Mouse (Mus musculus) ZHBTc4 (cell line): ENCODE results near the gene Swap70.
"Not testable (repeated sequence)": the region's sequence is repeated elsewhere in the genome, so short reads cannot be mapped to it uniquely, and the experiment has no call there.

Experiments used
- DNase-seq: peaks from one replicate; pipeline ENCODE4 v3.0.0-alpha.2; 2011; ENCODE audit warnings: low read depth, low spot score

Swap70 gene

DNA sequence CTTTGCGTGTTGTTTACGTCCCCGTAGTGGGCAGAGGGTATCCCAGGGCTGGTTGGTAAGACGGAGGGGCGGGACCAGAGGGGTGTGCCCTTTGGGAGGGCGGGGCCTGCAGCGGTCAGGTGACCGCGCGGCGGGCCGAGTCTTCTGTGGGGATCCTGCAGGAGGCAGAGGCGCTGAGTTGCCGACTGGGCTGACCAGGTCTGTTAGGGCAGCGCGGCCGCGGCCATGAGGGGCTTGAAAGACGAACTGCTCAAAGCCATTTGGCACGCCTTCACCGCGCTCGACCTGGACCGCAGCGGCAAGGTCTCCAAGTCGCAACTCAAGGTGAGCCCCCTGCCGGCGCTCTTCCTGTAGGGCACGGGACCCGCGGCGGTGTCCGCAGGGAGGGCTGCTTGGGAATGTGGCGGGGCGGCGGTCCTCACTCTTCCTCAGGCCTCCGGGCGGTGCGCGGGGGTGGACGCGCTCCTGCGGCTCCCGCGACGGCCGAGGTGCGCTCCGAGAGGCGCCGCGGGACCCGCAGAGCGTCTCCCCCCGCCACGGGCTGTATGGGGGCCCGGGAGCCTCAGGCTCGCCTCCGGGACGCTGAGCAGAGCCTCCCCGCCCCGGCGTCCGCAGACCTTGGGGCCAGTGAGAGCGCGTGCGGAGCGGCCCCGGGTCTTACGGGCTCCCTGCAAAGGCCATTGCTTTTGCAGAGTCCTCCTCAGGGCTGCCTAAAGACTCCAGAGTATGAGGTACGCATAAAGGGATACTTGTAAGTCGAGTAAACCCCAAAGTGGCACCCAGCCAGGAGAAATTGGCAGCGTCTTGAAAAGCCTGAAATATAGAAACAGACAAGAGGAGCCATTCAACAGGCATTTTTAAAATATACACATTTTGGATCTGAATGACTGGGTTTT is at the start of gene Swap70:
Gene Swap70 (plus strand): TSS at position 126 of the 896 bp plus-strand sequence.
- peak; percentile 95 for DNase-seq

DNA sequence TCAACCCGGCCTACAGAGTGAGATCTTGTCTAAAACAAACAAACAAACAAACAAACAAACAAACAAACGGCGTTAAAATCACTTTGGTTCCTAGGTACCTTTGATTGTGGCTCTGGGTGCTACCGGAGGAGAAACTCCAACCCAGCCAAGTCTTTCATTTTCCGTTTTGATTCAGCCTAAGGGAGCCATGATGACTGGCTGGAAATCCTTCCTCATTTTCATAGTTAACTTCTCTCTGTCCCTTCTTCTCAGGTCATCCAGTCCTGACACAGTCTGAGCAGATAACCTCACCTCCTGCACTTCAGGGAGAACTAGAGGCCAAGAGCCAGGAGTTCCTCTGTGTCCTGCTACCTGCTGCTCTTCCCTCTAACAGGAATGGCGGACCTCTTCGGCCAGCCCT is 42.3 kb upstream of the Swap70 start:
- DNase-seq: no peak

DNA sequence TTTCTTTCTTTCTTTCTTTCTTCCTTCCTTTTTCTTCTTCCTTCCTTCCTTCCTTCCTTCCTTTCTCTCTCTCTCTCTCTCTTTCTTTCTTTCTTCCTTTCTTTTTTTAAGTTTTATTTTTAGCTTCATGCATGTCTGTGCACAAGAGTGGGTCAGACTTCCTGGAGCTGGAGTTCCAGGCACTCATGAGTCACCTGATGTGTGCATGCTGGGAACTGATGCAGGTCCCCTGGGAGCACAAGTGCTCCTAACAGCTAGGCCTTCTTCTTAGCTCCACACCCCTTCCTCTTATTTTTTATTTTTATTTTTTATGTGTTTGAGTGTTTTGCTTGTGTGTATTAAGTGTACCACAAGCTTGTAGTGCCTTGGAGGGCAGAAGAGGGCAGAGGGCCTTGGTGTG is 40.9 kb upstream of the Swap70 start:
- no peak for DNase-seq

DNA sequence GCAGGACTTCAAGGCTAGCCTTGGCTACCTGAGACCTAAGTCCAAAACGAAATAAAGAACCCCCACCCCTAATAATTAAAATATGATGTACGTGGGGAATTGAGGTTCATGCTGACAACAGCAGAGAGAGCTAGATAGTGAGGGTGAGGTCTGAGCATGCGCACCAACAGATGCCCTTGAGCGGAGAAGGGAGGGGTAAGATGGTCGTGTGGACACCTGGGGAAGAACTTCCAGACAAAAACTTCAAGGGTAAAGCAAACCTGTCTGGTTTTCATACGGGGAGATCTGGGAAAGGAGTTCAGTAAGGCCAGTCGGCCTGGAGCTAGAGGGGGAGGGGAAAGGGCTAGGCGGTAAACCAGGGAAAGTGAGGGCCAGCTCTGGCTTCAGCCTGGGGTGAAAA is 40.1 kb upstream of the Swap70 start:
- peak; percentile 81 for DNase-seq

DNA sequence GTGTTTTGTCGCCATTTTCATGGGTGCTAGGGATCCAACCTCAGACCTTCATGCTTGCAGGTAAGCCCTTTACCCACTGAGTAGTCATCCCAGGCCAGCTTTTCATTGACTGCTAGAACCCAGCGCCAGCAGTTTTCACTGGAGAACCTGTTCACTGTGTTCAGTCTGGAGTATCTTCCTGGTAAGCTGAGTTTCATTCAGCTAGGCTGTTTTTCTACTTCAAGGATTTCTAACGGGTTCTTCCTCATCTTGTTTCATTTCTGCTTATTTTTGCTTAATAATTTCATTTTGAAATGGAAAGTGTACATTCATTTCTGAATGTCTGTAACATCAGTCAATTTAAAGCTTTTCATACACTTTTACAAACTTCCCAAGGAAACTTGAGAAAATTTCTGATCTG is 36.9 kb upstream of the Swap70 start:
- DNase-seq: no peak

DNA sequence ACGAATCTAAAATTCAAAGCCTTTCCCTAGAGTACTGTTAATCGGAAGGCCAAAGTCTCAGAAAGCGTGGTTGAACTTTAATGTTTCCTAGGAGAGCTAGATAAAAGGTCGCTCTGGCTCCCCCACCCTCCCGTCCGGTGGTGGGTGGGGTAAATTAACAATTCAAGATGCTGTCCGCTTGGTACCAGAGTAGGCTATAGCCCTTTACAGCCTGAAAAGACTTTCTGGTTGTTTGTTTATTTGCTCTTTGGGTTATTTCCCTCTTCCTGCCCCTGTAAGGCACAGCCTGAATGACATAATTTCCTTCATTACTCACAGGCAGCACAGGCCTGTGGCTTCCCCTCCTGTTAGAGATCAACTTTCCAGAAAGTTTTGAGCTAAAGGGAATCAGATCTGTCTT is 31.6 kb upstream of the Swap70 start:
- peak; percentile 62 for DNase-seq

DNA sequence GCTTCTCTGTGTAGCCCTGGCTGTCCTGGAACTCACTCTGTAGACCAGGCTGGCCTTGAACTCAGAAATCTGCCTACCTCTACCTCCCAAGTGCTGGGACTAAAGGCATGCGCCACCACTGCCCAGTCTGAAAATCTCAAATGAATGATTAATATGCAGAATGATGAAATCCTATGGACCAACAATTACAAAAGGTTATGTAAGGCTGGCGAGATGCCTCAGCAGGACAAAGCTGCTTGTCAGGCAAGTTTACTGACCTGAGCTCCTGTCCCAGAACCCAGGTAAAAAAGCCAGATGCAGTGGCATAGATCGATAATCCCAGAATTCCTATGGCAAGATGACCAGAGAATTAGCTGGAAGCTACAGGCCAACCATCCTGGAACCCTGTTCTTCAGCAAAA is 28.3 kb upstream of the Swap70 start:
- no peak for DNase-seq

DNA sequence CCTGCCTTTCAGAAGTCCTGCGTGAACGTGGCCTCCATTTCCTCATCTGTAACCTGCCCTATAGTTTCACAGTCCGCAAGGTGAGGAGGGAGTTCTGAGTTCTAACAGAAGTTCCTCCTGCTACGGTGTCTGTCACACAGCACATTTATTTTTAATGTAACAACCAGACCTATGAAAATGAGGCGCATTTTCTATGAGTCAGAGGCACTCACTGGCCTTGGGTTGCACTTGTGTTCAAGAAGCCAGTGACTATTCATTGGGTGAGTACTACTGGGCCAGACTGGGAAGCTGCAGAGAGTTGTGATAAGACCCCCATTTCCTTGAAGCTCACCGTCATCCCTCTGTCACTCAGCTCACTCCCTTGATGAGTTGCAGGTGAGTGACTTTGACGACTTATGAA is 24.3 kb upstream of the Swap70 start:
- no peak for DNase-seq

DNA sequence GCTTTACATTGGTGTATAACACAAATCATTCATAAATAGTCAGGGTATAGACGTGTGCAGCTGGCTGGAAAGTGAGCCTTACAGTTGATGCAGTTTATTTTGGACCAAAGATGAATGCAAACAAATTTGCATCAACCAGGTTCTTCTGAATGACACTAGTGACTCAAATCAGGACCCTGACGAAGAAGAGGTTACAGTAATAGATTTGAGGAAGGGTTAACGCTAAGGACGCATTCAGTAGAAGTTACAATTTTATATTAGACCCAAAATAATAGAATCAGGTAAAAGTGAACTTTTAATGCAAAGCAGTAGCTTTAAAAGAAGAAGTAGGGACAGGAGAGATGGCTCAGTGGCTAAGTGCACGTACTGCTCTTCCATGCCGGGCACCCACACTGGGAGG is 19.6 kb upstream of the Swap70 start:
- no peak for DNase-seq

DNA sequence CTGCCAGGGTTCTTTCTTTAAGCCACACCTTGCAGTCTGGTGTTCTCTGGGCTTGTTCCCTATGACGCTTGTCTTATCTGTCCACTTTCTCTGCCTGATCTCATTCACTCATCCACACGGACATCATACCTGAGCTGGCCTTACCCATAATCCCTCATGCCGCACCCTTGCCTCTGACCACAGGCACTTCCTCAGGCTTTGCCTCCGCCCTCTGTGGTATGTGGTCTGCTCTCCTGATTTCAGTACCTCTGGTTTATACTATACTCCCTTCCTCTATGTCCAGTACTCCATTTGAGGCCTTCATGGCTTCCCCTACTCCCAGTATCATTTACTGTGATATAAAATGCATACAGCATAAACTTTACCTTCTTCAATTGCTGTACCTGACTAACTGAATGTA is 17.3 kb upstream of the Swap70 start:
- DNase-seq: no peak

DNA sequence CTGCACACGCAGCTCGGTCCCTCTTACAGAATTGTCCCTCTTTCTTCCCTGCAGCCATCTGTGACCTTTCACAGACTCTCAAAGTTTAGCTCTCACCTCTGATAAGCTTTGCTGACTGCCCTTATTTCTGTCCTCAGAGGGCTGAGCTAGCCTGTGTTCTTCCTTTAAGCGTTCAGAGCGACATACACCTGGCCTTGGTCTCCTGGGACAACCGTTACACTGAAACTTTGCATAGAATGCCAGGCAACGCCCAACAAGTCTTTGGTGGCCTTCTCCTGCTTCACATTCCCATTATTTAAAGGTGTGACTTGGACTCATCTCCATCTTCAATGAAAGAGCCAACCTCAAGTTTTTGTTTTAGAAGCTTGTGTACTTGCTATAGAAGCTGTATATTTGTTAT is 13.2 kb upstream of the Swap70 start:
- DNase-seq: peak; percentile 84

DNA sequence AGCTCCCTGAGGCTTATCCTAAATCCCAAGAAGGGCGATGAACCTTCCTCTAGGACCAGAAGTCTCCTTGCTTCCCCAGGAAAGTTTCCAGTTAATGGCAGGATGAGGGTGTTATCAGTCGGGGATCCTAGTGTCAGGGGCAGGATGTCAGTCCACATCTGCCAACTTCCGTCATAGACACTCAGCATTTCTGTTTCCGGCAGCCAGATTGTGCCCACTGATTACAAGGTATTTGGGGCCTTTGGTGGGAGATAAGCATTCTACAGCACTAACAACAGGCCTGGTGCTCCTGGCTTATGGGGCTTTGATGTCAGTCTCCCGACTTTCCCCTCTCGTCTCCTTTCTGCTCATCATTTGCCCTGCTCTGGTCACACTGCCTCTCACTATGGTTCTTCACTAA is 12.1 kb upstream of the Swap70 start:
- no peak for DNase-seq

DNA sequence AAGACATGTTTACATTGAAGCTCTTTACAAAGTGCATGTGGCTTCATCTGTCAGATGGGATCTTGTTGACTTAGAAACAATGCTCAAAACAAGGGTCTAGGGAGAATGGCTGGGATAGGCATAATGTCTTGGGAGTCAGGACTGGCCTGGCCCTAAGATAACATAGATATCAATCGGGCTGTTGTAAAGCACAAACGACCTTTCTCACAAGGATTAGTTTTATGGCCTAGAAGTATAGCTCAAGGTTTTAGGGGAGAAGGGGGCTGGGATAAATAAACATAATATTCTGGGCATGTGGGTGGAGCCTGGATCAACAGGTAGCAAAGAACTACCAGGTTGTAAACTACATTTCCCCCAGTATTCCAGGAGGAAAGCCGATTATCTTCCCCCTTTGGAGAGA is 10.5 kb upstream of the Swap70 start:
- DNase-seq: no peak

DNA sequence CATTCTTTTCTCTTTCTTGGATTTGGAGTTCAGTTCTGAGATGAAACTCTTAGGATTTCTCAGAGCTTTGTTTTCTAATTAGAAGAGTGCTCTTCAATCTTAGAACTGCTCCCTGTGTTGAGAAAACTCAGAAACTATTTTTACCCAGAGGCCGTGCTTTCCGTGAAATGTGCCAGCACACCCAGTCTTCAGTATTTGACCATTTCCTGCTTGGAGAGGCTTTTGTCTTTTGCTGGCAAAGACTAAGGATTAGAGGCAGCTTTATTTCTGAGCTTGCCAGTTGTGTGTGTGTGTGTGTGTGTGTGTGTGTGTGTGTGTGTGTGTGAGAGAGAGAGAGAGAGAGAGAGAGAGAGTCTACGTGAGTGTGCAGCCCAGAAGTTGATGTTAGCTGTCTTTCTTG is 6.6 kb upstream of the Swap70 start:
- DNase-seq: no peak

DNA sequence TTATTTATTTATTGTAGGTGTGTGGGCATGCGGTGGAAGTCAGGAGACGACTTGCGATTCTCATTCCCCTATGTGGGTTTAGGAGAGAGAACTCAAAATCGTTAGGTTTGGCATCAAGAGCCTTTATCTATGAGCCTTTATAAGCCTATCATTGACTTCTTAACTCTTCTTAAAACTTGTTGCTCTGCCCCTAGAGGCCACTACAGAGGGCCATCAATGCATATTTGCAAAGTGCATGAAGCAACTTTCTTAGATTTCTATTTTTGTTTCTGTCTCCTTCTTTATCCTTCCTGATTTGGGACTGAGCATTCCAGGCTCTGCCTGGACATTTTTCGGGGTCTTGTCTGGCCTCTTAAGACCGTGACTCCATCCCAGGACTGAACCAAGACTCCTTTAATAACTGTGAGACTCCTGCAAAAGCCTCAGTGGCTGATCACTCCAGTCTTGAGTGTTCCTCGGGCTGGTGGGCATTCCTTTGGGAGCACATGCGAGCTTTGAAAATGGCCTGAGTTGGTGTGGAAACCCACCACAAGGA is 393 bp upstream of the Swap70 start:
- DNase-seq: no peak

DNA sequence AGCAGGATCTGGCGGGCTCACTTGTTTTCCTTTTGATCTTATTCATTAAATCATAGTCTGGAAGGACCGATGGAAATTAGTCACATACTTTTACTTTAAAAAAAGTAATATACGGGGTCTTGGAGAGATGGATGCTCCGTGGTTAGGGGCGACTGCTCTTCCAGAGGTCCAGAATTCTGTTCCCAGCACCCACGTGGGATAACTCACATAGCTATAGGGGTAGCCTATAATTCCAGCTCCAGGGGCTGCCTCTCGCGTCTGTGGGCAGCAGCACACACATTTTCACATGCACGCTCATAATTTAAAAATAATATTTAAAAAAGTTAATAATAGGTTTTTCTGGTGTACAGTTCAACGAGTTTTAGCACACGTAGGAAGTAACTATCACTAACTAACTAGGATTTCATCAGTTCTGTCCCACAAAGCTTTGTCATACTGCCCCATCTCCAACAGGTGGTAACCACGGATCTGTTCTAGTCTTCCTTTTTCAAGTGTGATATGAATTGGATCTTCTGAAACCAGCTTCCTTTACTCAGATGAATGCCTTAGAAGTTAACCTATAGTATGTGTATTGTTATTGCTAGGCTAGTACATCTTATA is 1.2 kb downstream of the Swap70 start:
- DNase-seq: no peak

DNA sequence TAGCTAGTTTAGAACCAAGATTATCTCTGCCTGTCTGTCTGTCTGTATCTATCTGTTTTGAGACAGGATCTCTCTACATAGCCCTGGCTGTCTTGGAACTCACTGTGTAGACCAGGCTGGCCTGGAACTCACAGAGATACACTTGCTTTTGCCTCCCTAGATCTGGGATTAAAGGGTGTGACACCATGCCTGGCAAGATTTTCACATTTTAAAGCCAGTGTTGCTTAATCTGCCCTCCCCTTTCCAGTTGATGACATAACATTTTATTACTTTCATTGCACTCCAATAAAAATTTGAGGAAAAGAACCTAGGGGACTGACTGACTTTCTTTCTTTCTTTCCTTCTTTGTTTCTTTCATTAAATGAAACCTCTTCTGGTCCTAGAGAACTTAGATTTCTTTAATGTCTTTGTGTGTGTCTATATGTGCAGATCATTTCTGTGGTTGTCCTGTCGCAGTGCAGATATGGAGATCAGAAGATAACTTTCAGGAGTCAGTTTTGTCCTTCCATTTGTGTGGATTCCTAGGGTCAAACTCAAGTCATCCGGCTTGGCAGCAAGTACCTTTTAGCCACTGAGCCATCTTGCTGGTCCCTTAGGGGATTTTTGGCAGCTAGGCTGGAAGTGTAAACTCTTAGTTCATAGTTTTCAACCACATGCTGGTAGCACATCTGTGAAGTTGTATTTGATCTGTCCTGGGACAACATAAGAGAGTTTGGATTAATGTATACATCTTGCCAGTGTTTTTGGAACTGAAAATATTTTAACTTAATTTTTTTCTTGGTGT is 2.4 kb downstream of the Swap70 start:
- no peak for DNase-seq

DNA sequence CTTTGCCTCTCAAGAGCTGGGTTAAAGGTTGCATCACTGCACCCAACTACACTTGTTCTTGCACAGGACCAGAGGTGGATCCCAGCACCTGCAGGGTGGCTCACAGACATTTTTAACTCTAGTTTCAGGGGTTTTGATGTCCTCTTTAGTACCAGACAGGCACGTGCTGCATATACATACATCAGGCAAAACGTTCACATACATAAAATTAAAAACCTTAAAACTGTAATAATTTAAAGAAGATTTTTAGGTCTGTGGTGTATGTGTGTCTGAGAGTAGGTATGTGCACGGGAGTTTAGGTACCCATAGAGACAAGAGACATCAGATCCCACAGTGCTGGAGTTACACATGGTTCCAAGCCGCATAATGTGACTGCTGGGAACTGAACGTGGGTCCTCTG is 5.0 kb downstream of the Swap70 start:
- no peak for DNase-seq

DNA sequence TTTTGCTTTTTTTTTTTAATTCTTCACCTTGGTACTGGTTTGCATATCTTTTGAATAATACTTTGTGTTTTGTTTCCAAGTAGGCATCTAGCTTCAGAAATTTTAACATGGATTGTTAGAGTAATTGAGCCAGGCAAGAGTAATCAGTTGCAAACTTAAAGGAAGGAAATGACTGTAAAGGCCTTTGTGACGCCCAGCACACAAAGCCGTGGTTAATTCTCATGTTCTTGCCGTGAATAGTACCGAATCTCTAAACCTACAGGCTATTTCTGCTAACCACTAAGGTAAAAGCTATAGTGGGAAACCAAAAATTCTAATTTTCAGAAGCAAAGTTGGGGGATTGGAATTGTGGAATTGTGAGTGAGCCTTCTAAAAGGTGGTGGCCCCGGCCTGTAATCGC is 8.5 kb downstream of the Swap70 start:
- DNase-seq: no peak

DNA sequence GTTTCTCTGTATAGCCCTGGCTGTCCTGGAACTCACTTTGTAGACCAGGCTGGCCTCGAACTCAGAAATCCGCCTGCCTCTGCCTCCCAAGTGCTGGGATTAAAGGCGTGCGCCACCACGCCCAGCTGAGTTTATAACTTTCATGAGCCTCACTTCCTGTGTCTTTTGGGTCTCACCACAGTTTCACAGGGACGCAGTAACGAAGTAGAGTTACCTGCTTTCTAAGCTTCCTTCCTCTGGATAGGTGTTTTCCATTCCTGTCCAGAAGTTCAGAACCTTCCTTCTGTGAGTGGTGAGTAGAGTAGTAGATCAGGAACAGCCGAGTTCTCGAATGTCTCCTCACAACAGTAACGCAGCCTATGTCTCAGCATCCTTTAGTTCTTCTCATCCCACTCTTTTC is 9.6 kb downstream of the Swap70 start:
- DNase-seq: not testable (repeated sequence)

DNA sequence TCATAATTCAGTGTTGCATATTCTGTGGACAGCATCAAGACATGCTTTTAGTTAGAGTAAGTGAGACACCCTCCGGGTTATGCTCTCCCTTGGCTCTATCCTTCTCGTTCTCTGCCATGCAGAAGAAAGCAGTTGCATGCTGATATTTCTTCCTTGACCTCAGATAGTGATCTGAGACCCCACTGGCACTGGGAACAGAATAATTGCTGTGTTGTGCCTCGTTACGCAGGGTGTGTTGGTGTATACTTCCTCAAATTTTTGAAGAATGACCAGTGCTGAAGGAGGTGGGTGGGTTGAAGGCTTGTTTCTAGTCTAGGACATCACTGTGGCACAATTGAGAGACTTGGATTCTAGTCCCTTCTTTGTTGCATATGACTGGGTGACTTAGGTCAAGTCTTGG is 14.6 kb downstream of the Swap70 start:
- DNase-seq: no peak

DNA sequence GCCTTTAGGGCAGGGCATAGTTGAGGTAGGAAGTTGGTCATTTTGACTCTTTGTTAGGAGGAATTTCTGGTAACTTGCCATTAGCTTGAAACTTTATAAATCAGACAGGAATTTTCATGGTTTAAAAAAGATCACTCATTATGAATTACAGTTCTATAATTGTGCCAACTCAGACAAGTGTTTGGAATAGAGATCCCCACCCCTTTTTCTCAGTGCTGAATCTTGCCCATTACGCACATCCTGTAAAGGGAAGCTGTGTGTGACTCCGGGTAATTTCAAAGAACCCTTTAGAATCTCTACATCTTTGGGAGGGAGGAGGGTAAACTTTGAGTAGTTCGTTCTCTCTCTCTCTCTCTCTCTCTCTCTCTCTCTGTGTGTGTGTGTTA is 15.9 kb downstream of the Swap70 start:
- DNase-seq: no peak
